Mouse (Mus musculus) ovary, postnatal 10 days (tissue): ENCODE measurements at regions not wholly inside any gene's neighbourhood (a gene's known extent, or its start where the extent isn't known, plus 50 kb on each side); places are given as distances from the start of the nearest gene placed in this dataset.

Source experiments
- DNase-seq: peaks from one replicate; pipeline ENCODE4 v3.0.0; 2022; ENCODE audit warnings: low spot score

GRCm38 (mm10) chr9:101552789-101553188 is 301.2 kb upstream of the Ppp2r3a start:
- no peak for DNase-seq

DNA sequence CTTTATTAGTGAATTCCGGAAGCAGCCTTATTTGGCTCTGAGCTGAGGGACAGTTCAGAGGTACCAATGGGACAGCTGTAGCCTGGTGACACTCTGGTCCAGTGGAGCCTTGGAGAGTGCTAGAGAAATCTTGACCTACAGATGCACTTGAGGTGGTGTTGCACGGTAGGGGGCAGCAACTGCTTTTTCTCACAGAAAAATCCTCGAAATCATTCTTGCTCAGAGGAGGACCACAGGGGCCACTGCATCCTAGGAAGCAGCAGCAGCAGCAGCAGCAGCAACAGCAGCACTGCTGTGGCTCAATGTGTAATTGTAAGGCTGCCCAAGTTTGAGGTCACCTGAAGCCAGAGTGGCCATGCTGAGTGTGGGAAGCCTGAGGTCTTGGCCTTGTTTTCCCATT is 299.7 kb upstream of the Ppp2r3a start:
- no peak for DNase-seq

DNA sequence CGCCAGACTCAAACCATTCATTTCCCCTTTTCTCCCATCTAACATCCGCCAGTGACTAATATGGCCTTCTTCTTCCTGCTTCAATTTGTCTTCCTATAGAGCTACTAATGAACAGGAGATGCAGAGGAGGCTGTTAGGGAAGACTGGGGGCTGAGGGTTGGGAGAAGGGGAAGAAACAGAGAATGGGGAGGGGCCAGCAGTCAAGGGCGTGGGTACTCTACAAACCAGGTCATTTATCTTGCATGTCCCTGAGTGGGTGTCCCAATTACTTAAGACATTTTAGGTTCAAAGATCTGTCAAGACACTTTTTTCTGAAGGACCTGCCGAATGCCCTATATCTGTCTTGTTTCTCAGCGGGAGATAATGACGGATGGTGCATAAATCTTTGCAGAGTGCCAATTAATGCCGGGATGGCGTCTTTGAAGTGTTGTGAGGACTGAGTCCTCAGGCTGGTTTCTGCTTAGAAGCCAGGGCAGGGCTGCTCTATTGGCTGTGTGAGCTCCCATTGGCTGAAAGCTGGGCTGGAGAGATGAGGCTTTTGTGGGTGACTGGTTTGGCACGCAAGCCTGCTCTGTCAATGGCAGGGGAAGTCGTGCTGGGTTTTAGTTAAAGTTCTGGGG is 294.7 kb upstream of the Ppp2r3a start:
- no peak for DNase-seq

DNA sequence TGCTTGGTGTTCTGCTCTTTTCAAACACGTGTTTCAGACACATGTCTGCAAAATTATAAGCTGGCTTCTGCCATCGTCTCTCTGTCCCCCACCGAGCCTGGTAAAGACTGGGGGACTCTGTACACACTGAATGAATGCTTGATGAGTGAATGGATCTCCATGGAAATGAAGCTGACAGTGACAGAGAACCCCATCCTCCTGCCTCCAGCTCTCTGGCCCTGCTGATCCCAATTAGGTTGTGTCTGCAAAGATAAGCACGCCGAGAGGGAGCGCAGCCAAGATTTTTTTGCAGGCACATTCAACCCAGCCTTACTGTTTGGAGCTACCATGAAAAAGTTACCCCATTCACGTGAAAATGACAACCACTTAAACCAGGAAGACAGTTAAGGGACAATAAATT is 266.5 kb upstream of the Ppp2r3a start:
- DNase-seq: no peak

GRCm38 (mm10) chr9:101510807-101511206 is 259.2 kb upstream of the Ppp2r3a start:
- DNase-seq: no peak

GRCm38 (mm10) chr9:101509196-101509595 is 257.6 kb upstream of the Ppp2r3a start:
- DNase-seq: no peak

- DNase-seq: no peak
Observed at GRCm38 (mm10) chr9:101507023-101507690, 255.6 kb upstream of the Ppp2r3a start.

GRCm38 (mm10) chr9:101501706-101502465 is 250.3 kb upstream of the Ppp2r3a start:
- no peak for DNase-seq

- no peak for DNase-seq
Observed at GRCm38 (mm10) chr9:101501036-101501435, 249.4 kb upstream of the Ppp2r3a start.

DNA sequence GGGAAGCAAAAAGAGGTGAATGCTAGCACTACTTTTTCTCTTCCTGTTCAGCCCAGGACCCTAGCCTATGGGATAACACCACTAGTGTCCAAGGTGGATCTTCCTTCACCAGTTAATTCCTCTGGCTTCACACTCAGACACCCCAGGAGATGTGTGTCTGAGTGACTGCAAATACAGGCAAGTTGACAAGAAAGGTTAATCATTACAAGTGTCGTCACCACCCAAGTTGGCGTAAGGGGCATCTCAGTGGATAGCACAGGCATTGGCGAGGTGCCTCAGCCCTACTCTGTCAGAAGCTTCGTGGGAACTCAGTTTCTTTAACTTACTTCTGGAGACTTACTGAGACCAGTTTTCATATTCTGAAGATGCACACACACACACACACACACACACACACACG is 247.1 kb upstream of the Ppp2r3a start:
- no peak for DNase-seq

DNA sequence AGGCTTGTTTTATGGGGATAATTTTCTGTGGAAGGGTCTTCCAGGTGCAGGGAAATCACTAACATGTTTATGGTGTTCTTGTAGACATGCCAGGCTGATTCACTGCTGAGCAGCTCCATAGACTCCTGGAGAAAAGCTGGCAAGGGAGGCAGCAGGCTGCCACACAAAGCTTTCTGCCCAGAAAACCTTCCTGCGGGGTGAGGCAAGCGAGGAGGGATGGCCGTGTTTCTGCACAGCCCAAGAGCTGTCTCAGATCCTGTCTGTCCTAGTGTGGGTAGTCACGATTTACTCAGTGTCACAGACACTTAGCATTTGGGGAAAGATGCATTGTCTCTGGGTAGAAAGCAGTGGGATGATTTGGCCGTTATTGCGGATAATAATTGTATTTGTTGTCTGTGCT is 244.2 kb upstream of the Ppp2r3a start:
- DNase-seq: no peak

GRCm38 (mm10) chr9:101489013-101489412 is 237.4 kb upstream of the Ppp2r3a start:
- DNase-seq: no peak

DNA sequence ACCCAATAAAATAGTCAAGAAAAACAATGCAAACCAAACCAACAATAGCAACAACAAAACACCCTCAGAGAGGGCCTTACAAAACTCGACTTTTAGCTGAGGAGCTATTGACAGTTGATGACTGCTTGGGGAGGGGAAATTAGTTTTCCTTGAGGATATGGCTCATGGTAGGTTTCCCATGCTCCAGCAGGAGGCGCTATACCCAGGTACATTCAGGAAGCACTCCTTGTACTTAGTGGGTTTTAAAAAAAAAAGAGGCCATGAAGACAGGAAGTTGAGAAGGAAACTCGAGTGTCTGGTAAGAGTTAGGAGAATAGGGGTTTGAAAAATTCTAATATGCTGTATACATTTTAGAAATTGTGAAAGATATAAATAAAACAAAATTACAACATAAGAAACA is 224.6 kb upstream of the Ppp2r3a start:
- no peak for DNase-seq

DNA sequence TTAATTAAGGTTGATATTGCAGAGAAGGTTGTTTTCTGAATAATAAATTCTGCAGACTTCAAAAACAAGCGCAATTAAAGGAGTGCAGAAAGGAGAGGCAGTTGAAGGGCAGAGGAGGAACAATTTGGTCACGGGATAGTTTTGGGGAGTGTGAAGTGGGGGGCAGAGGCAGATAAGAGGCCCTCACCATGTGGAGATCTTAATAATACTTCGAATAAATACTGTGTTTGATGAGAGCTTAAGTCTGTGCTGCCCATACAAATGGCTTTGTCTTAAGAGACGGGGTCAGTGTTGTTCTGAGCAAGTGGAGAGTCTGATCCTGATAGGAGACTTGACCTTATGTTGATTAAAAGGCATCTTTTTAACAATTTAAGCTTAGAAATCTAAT is 221.5 kb upstream of the Ppp2r3a start:
- DNase-seq: no peak

DNA sequence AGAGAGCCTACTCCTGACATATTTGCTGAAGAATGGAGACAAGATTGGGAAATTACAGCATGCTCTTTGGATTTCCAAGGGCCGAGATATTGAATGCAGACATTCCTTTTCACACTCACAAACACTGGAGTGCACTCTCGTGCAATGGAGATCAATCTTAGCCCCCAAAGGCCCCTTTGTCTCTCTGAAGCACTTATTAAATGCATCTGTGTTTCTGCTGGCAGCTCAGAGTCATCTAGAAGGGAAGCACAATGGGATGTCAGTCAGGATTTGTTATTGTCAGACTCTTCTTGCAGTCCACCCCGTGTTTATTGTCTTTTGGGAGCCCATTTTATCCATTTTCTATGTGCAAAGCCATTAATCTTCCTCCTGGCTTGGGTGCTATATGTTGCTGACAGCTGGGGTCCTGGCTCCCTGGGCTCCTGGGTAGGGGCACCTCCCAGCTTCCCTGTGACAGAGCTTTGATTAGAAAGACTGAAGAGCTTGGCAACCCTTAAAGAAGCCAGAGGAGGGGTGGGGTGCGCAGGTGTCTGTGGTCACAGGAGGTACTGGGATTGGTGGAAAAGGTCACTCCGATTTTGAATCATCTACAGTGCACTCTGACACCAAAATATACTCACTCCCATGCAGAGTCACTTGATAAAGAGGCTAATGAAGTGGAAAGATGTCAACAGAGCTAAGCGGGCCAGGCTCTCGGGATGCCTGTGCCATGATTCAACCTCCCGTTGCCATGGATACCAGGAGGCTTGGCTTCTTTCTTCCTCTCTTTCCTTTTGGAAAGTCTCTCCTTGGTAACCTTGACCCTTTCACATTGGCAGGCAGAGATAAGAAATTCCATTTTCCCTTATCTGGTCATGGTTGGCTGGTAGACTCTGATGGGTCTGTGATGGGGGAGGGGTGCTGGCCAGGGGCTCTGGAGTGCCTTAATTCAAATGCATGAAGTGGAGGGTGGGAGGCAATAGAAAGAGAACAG is 220.8 kb upstream of the Ppp2r3a start:
- no peak for DNase-seq

GRCm38 (mm10) chr9:101471665-101472064 is 220.1 kb upstream of the Ppp2r3a start:
- DNase-seq: no peak

DNA sequence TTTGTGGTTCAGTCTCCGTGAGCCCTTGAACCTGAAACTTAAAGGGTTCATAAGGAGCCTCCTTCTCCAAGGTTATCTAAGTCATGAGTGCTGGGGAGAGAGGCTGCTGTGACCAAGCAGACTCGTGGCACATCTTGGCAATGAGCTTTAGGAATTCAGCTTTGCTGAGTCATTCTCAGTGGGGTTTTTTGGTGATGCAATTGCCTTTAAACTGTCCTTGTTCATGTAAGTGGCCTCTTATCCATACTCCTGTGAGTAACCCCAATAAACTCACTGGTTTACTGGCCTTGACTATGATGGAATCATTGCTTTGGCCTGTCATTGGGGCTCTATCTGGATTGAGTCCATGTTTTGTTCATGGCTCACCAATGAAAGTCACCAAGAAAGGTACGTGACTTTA is 218.2 kb upstream of the Ppp2r3a start:
- DNase-seq: no peak

GRCm38 (mm10) chr9:101464727-101465427 is 213.3 kb upstream of the Ppp2r3a start:
- no peak for DNase-seq

DNA sequence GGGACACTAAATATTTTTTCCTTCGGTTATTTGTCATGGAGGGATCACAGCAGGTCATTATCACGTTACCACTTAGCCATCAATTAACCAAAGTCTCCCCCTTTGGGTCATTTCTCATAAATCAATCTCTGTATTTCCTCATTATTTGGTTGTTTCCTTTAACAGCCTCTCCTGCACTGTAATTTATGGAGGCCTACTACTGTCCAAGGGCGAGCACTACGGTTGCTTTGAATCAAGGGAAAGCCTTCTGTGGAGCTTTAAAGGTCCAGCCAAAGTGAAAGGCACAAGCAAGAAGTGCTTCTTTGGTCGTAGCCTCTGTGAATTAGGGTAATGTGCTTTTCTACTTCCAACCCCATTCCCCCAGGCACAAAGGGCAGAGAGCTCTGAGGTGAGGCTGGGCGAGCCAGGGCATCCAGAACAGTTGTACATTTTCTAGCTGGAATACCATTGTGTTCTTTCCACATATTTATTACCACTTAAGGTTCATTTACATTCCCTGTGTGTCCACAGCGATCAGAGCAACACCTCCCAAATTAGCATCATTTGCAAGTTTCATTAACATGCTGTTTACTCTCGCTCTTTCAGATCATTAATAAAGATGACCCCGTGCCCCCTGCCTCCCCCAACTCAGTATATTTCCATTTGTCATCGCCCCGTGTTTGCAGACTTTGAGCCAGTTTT is 207.5 kb upstream of the Ppp2r3a start:
- no peak for DNase-seq

GRCm38 (mm10) chr9:101458306-101458946 is 206.8 kb upstream of the Ppp2r3a start:
- DNase-seq: no peak
